Mouse (Mus musculus) kidney, postnatal 14 days (tissue): ENCODE data around the gene Slf1.
"Not testable (repeated sequence)": the region's sequence is repeated elsewhere in the genome, so short reads cannot be mapped to it uniquely, and the experiment has no call there.

Experiments
- DNase-seq: peaks from one replicate; pipeline ENCODE4 v3.0.0; 2022; ENCODE audit warnings: mixed read lengths

Slf1 gene

GRCm38 (mm10) chr13:77134931-77135620, at the start of gene Slf1, which contains the start of gene 2210408I21Rik:
Gene Slf1 (minus strand): TSS chr13:77135473.
Gene 2210408I21Rik (plus strand): TSS chr13:77135540.
- DNase-seq, result peak; percentile 92

GRCm38 (mm10) chr13:77177931-77178330, 42.7 kb upstream of the Slf1 start:
- DNase-seq, result no peak

- DNase-seq, result no peak
Observed at GRCm38 (mm10) chr13:77140890-77141289, 5.6 kb upstream of the Slf1 start.

GRCm38 (mm10) chr13:77135621-77135981, 328 bp upstream of the Slf1 start:
- no peak for DNase-seq

GRCm38 (mm10) chr13:77131132-77131531, 4.1 kb downstream of the Slf1 start:
- DNase-seq, result no peak

- no peak for DNase-seq
Observed at GRCm38 (mm10) chr13:77128240-77128639, 7.0 kb downstream of the Slf1 start.

- no peak for DNase-seq
Observed at GRCm38 (mm10) chr13:77125159-77125558, 10.1 kb downstream of the Slf1 start.

- no peak for DNase-seq
Observed at GRCm38 (mm10) chr13:77118695-77119094, 16.6 kb downstream of the Slf1 start.

GRCm38 (mm10) chr13:77107734-77108133, 27.5 kb downstream of the Slf1 start:
- no peak for DNase-seq

- not testable (repeated sequence) for DNase-seq
Observed at GRCm38 (mm10) chr13:77092876-77093275, 42.4 kb downstream of the Slf1 start.

GRCm38 (mm10) chr13:77072030-77072429, 63.2 kb downstream of the Slf1 start:
- DNase-seq, result no peak

- no peak for DNase-seq
Observed at GRCm38 (mm10) chr13:77068847-77069246, 66.4 kb downstream of the Slf1 start.

- no peak for DNase-seq
Observed at GRCm38 (mm10) chr13:77063221-77063620, 72.1 kb downstream of the Slf1 start.

- DNase-seq, result peak; percentile 2
Observed at GRCm38 (mm10) chr13:77049736-77050135, 85.5 kb downstream of the Slf1 start.

GRCm38 (mm10) chr13:77048461-77048860, 86.8 kb downstream of the Slf1 start:
- DNase-seq, result no peak

- peak; percentile 8 for DNase-seq
Observed at GRCm38 (mm10) chr13:77047179-77047931, 87.9 kb downstream of the Slf1 start.

GRCm38 (mm10) chr13:77046416-77046815, 88.9 kb downstream of the Slf1 start:
- no peak for DNase-seq

- DNase-seq, result no peak
Observed at GRCm38 (mm10) chr13:77045375-77045774, 89.9 kb downstream of the Slf1 start.

- DNase-seq, result no peak
Observed at GRCm38 (mm10) chr13:77043375-77043774, 91.9 kb downstream of the Slf1 start.

GRCm38 (mm10) chr13:77029594-77029993, 105.7 kb downstream of the Slf1 start:
- no peak for DNase-seq

- DNase-seq, result no peak
Observed at GRCm38 (mm10) chr13:77018851-77019250, 116.4 kb downstream of the Slf1 start.

- no peak for DNase-seq
Observed at GRCm38 (mm10) chr13:77003684-77004083, 131.6 kb downstream of the Slf1 start.

- DNase-seq, result no peak
Observed at GRCm38 (mm10) chr13:77002628-77003027, 132.6 kb downstream of the Slf1 start.
